Mouse (Mus musculus) left cerebral cortex, postnatal 10 days (tissue): Measurements from ENCODE around the gene Tex11. TPM values are rescaled to one million over a fixed set of nuclear protein-coding genes. Genes with fewer than 3 reads are reported as not detected.

Source experiments
- DNase-seq, 2 experiments: peaks; one replicate each; pipeline ENCODE4 v3.0.0; 2021 to 2022; ENCODE audit warnings: low spot score in 2 of 2, mixed read lengths in 1 of 2; ENCODE audit errors: extremely low spot score in 1 of 2
- intact Hi-C: fragments of 180-260 bp; cut with DNase I; formaldehyde crosslinking; loops from one replicate; pipeline ENCODE4 v1.15.1; 2025
- total RNA-seq, 2 experiments: library from RNA; stranded (reverse); gene quantifications; 2 replicates each; pipeline ENCODE4 v1.2.3; 2021

Gene Tex11
- total RNA-seq, 2 experiments from 2014 or later, result 0.11 TPM; not detected in 1

DNA sequence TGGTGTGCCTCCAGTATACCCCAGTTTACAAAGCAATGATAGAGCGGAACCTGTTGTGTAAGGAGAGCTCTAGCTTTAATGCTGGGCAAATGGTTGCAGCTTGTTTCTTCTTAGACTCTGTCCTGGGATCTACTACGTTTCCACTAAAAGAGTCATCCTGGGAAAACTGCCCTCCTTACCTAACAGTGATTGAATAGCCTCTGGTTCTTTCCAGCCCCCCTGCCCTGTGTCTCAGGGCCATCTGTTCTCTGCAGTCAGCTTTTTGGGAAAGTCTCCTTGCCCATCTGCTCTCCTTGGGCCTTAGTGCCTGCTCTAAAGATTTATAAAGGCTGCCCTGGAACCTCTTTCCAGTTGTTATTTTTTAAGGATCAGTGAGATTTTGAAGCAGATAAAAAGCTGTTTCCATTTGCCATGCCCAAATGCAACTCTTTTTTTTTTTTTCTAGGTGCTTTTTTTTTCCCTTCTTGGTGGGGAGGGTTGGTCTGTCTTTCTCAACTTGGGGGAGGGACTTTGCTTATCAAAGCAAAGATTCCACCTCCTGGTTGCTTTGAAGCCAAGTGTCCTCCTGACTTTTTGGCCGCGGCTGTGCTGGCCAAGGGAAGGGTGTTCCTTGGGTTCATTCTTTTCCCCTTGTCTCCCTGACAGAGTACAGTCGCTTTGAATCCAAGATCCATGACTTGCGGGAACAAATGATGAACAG is 263.3 kb downstream of the Tex11 start:
- intact Hi-C loops, result no loop called here
- DNase-seq, result no peak

DNA sequence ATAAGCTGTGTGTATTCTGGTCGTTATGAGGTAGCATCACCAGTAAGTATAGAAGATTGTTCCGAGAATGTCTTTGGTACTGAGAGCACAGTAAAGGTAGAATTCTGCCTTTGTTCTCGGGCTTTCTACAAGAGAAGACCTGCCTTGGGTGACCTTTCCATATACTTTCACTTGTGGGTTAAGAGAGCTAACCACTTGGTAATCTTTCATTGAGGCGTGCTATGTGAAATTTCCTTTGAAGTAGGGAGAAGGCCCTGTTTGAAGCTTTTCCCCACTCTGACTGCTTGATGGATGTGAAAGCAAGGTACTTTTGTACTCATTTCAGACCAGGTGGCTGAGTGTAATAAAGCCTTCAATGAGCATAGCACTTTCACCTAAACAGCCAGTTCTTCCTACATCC is 270.1 kb downstream of the Tex11 start:
- intact Hi-C loops, result loop anchor here (10.0 kb wide), 1 partner anchor 335 kb away; no protein-coding TSS in a partner anchor
- no peak for DNase-seq

Other genes starting within 250 kb of the Tex11 start
- 10 to 100 TPM; 15.0 to 16.5 TPM for gene Slc7a3, start 26.4 kb upstream of the Tex11 start, total RNA-seq
- 10 to 100 TPM; 64.2 to 64.3 TPM for gene Snx12, start 162.9 kb upstream of the Tex11 start, total RNA-seq
- 10 to 100 TPM in 1 of 2 experiments, 1 to 10 TPM in 1; 9.1 to 10.4 TPM for gene Foxo4, start 194.9 kb upstream of the Tex11 start, total RNA-seq
- not detected for gene Gm614, start 204.3 kb upstream of the Tex11 start, total RNA-seq
- gene Il2rg, start 208.6 kb upstream of the Tex11 start, total RNA-seq, result 1 to 10 TPM; 2.5 to 3.7 TPM
- not detected for gene Gm20489, start 209.4 kb upstream of the Tex11 start, total RNA-seq
- gene Med12, start 214.4 kb upstream of the Tex11 start, total RNA-seq, result 10 to 100 TPM; 26.1 to 33.7 TPM
- gene Nlgn3, start 239.5 kb upstream of the Tex11 start, total RNA-seq, result 100 to 1,000 TPM; 226 to 229 TPM